Mouse (Mus musculus) spleen, postnatal 14 days (tissue): ENCODE data around the gene Mfsd6.
"Not testable (repeated sequence)": the region's sequence is repeated elsewhere in the genome, so short reads cannot be mapped to it uniquely, and the experiment has no call there.

Experiments used
- DNase-seq, 2 experiments: peaks; one replicate each; pipeline ENCODE4 v3.0.0; 2021 to 2022; ENCODE audit warnings: low spot score in 2 of 2

Gene Mfsd6

GRCm38 (mm10) chr1:52708745-52709144 lies 18.5 kb downstream of the Mfsd6 start:
- DNase-seq: no peak

- no peak for DNase-seq
Measured at GRCm38 (mm10) chr1:52707030-52707429, 20.2 kb downstream of the Mfsd6 start.

- no peak for DNase-seq
Measured at GRCm38 (mm10) chr1:52702738-52703491, 24.3 kb downstream of the Mfsd6 start.

- DNase-seq: no peak
Measured at GRCm38 (mm10) chr1:52701941-52702340, 25.3 kb downstream of the Mfsd6 start.

- not testable (repeated sequence) for DNase-seq
Measured at GRCm38 (mm10) chr1:52694456-52694855, 32.8 kb downstream of the Mfsd6 start.

GRCm38 (mm10) chr1:52687636-52688035 lies 39.6 kb downstream of the Mfsd6 start:
- no peak for DNase-seq

GRCm38 (mm10) chr1:52683550-52683949 lies 43.7 kb downstream of the Mfsd6 start:
- DNase-seq: no peak

GRCm38 (mm10) chr1:52676621-52677020 lies 50.6 kb downstream of the Mfsd6 start:
- DNase-seq: no peak

- no peak for DNase-seq
Measured at GRCm38 (mm10) chr1:52675561-52676551, 51.4 kb downstream of the Mfsd6 start.

GRCm38 (mm10) chr1:52669931-52670330 lies 57.3 kb downstream of the Mfsd6 start:
- DNase-seq: no peak

- no peak for DNase-seq
Measured at GRCm38 (mm10) chr1:52668743-52669323, 58.4 kb downstream of the Mfsd6 start.

GRCm38 (mm10) chr1:52663228-52663627 lies 64.0 kb downstream of the Mfsd6 start:
- no peak for DNase-seq

GRCm38 (mm10) chr1:52660765-52661164 lies 66.5 kb downstream of the Mfsd6 start:
- no peak for DNase-seq

GRCm38 (mm10) chr1:52660278-52660677 lies 67.0 kb downstream of the Mfsd6 start:
- DNase-seq: no peak

GRCm38 (mm10) chr1:52658160-52658559 lies 69.1 kb downstream of the Mfsd6 start:
- DNase-seq: no peak

- peak in 1 of 2 experiments; percentile 7 for DNase-seq
Measured at GRCm38 (mm10) chr1:52655153-52655552, 72.1 kb downstream of the Mfsd6 start.

GRCm38 (mm10) chr1:52653366-52653765 lies 73.9 kb downstream of the Mfsd6 start:
- DNase-seq: no peak

GRCm38 (mm10) chr1:52652601-52653253 lies 74.5 kb downstream of the Mfsd6 start:
- no peak for DNase-seq

GRCm38 (mm10) chr1:52650066-52650465 lies 77.2 kb downstream of the Mfsd6 start:
- DNase-seq: no peak

- DNase-seq: peak; percentile 20 to 55
Measured at GRCm38 (mm10) chr1:52648153-52649027, 78.9 kb downstream of the Mfsd6 start.

GRCm38 (mm10) chr1:52640736-52641135 lies 86.5 kb downstream of the Mfsd6 start:
- DNase-seq: no peak
